Mouse (Mus musculus): ENCODE results near the gene Pdcd6ip. TPM values are rescaled to one million over a fixed set of nuclear protein-coding genes. Genes with fewer than 3 reads are reported as not detected.

Gene Pdcd6ip
- 10 to 100 TPM; 37.1 to 42.5 TPM for total RNA-seq (2021)
- long read RNA-seq, experiment 1, full-length matches to known transcripts = 35 of 62 reads
- long read RNA-seq, experiment 1, partial matches to known transcripts = 8 of 62 reads
- long read RNA-seq, experiment 1, other reads (novel, unspliced or antisense) = 19 of 62 reads
- long read RNA-seq, experiment 2, full-length matches to known transcripts = 44 of 63 reads
- long read RNA-seq, experiment 2, partial matches to known transcripts = 5 of 63 reads
- long read RNA-seq, experiment 2, other reads (novel, unspliced or antisense) = 14 of 63 reads

DNA sequence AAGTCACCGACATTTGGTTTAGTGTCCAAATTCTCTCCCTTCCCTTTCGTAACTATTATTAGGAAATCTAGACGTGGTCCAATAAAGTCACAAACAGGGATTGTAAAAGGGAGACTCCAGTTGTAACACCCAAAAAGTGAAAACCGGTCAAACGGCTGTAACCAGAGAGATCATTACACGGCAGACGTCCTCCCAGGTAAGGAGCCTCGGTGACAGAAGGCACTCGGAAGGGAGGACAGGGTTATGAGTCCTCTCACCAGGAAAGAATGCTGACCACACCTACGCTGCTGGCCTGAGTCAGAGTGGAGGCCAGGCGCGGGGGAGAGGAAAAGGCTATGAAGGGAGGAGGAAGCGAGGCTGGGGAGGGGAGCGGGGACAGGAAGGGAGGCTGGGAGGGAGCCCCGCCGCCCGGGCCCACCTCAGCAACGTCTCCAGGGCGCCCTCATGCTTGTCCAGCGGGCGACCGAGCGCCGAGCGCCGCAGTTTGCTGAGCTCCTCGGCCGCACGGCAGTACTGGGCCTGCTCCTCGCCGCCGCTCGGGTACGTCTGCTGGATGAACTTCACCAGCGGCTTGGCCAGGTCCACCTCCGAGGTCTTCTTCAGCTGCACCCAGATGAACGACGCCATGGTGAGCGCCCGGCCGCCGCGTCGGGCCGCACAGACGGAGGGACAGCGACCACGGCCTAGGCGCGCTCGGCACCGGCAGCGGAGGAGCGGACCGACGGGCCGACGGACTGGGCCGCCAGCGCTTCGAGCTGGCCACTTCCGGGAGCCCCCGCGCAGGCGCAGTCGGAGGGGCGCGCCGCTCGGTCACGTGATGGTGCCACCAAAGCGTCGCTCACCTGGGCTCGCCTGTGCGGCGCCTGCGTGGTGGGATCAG is at the start of gene Pdcd6ip:
Pdcd6ip (minus strand) TSS at position 779 of the 880 bp plus-strand sequence.
- no peak for TF ChIP-seq CTCF (IDR thresholded peaks at IDR 0.05)

DNA sequence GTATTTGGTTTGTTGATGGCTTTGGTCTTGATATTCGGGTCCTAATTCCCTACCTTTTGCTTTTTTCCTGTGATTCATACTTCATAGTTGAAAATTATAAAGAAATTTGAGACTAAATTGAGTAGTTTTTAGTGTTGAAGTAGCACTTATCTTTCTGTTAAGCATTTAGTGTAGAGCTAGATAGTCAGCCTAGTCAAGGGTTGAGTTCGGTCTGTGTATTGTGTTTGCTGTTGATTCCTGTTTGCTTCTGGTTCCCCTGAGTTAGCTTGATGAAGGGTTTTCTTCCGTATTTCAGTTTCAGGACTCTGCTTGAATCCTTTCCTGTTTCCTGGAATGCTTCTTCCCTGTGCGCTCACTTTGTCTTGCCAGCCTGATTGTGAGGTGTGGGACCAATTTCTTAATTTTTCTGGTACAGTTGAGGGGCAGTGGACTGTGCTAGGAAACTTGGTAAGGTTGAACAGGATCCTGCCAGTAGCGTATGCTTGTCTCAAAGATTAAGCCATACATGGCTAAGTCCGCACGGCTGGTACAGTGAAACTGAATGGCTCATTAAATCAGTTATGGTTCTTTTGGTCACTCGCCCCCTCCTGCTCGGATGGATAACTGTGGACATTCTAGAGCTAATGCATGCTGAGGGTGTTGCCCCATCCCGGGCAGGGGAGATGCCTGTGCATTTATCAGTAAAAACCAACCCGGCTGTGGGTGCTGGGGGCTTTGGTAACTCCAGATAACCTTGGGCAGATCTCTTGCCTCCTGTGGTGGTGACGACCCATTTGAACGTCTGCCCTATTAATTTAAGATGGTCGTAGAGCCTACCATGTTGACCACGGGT is 48.0 kb upstream of the Pdcd6ip start:
- DNase-seq = no peak
- no peak for TF ChIP-seq CTCF (IDR thresholded peaks at IDR 0.05)
- intact Hi-C loops (cut with DNase I) = no loop called here
- Histone ChIP-seq H3K27ac (no peak overlapping the region), H3K4me3 (no peak overlapping the region)

More for the DNA sequence above, at the start of gene Pdcd6ip:
- peak; percentile 96 for DNase-seq
- Histone ChIP-seq H3K27ac (peak within 1 kb of the TSS; percentile 93), H3K4me3 (peak within 1 kb of the TSS; percentile 99)
- intact Hi-C loops (cut with DNase I) = loop anchor here (5.0 kb wide), 1 partner anchor 35 kb away; the partner anchor contains the start of gene Clasp2

DNA sequence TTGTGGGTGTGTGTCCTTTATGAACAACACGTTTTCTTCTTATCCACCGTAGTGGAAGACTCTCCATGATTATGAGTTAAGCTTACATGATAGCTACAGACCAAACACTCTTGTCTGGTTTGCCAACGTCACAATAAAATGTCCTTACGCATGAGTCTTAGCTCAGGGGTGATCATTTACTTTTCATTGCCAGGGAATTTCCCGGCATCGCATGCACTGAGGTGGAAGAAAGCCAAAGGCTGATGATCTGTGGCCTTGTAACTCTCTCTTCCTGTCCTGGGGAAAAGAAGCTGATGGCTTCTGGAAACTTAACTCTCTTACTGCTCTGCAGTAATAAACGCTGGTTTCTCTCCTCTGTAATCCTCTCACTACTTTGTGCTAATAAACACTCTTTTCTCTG is 41.3 kb upstream of the Pdcd6ip start:
- intact Hi-C loops (cut with DNase I) = loop anchor here (10.0 kb wide), 2 partner anchors 75 to 365 kb away; no protein-coding TSS in a partner anchor
- TF ChIP-seq CTCF (IDR thresholded peaks at IDR 0.05) = no peak
- Histone ChIP-seq H3K4me3 (peak overlapping the region; percentile 33), H3K27ac (peak overlapping the region; percentile 12; the same call in 1 of the 2 replicates)
- no peak for DNase-seq

DNA sequence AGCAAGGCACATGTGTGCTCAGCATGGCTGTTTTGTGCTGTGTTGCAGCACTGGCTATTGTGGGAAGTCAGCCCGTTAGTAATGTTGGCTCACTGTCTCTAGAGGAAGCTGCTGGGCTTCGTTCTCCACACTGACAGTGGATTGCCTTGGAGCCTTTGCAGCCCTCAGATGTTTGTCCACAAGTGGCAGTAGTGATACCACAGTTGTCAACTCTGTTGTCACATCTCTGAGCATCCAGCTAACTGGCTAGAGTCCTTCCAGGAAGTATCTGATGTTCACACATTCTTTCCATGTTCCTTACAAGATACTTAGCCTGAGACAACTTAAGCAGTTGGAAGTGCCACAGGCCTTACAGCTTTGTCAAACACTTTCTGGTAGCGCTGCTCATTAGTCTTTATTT is 35.2 kb upstream of the Pdcd6ip start:
- Histone ChIP-seq H3K4me3 (no peak overlapping the region), H3K27ac (no peak overlapping the region)
- intact Hi-C loops (cut with DNase I) = loop anchor here (5.0 to 10.0 kb wide), 5 partner anchors 36 to 372 kb away; partner anchors contain the start of gene Pdcd6ip
- DNase-seq = no peak
- TF ChIP-seq CTCF (IDR thresholded peaks at IDR 0.05) = no peak

DNA sequence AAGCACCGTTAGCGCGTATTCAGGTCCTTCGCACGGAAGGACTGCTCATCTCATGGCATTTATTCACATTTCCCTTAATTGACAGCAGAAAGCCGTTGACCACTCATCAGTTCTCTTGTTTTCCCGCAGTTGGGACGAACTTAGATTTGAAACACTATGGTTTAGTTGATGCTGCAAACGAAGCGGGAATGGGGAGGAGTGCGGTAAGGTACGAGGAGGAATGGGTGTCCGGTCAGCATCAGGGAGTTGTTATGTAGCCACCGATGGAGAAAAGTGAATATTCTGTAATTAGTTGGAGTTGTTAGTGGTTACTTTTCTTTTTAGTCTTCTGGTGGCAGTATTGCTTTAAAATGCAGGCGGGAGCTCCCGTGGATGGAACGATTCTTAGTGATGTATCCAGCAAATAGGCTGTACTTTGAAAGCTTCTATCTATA is 34.3 kb upstream of the Pdcd6ip start:
- DNase-seq = no peak
- Histone ChIP-seq H3K27ac (peak overlapping the region; percentile 98), H3K4me3 (peak overlapping the region; percentile 98)
- intact Hi-C loops (cut with DNase I) = loop anchor here (5.0 to 10.0 kb wide), 5 partner anchors 35 to 372 kb away; partner anchors contain the start of gene Pdcd6ip
- TF ChIP-seq CTCF (IDR thresholded peaks at IDR 0.05) = peak; percentile 62

DNA sequence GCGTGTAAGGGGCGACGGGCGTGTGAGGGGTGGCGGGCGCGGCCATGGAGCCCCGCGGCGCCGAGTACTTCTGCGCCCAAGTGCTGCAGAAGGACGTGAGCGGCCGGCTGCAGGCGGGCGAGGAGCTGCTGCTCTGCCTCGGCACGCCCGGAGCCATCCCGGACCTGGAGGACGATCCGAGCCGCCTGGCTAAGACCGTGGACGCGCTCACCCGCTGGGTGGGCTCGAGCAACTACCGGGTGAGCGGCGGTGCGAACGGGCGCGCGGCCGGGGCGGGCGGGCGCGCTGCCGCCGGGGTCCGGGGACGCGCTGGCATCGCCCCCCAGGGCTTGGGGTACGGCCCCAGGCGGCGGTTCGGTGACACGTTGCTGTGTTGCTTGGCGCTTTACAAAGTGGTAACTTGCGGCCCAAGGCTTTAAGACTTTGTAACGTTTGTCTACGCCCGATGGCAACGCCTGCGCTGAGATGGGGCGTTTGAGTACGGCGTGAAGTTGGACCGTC is 33.6 kb upstream of the Pdcd6ip start:
- Histone ChIP-seq H3K4me3 (peak overlapping the region; percentile 98), H3K27ac (peak overlapping the region; percentile 98)
- intact Hi-C loops (cut with DNase I) = loop anchor here (5.0 to 10.0 kb wide), 5 partner anchors 34 to 373 kb away; partner anchors contain the start of gene Pdcd6ip
- TF ChIP-seq CTCF (IDR thresholded peaks at IDR 0.05) = no peak
- DNase-seq = peak; percentile 66

DNA sequence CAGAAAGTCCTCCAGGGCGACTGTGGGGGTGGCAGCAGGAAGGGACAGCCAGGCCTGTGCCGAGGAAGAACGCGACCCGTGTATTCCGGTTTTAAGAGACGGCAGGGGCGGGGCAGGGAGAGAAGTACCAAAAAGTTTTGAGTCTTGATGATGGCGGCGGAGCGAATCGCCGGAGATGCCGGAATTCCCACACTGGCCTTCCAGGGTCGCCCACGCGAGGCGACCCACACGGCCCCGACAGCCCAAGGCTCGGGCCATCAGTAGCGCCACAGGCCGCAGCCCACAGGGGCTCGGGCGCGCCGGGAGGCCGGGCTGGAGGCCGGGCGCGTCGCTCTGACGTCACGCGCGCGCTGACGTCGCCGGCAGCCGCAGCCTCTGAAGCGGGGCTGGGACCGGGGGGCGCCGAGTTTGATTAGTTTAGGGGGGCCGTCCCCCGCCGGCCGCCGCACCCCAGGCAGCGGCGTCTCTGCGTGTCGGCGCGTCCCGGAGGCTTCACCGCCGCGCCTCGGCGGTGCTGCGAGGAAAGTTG is 33.1 kb upstream of the Pdcd6ip start, which contains the start of gene Clasp2:
Clasp2 (plus strand) TSS at position 366 of the 529 bp plus-strand sequence.
- peak; percentile 84 for DNase-seq
- intact Hi-C loops (cut with DNase I) = loop anchor here (5.0 to 10.0 kb wide), 5 partner anchors 34 to 374 kb away; partner anchors contain the start of gene Pdcd6ip

DNA sequence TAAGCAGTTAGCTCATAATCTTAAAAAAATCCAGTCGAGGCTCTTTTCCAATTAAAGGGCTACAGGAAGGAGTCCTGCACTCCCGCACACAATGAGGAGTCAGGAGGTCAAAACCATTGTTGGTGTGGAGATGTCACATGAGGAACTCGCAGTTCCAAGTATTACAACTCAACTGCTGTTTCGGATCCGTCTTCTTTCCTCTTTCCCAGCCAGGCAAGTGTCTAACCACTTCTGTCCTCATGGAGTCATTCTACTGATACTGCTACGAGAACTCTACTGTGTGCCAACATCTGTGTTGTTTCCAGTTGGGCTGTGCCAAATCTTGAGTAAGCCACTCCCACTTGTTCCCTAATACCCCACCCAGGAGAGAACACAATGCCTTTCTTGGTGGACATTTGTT is 30.9 kb upstream of the Pdcd6ip start:
- no peak for TF ChIP-seq CTCF (IDR thresholded peaks at IDR 0.05)
- peak overlapping the region; percentile 98 for H3K27ac ChIP-seq
- no peak overlapping the region for H3K4me3 ChIP-seq
- DNase-seq = no peak
- intact Hi-C loops (cut with DNase I) = no loop called here

More for the DNA sequence above, 33.1 kb upstream of the Pdcd6ip start, which contains the start of gene Clasp2:
- TF ChIP-seq CTCF (IDR thresholded peaks at IDR 0.05) = no peak
- Histone ChIP-seq H3K27ac (peak within 1 kb of the TSS; percentile 98), H3K4me3 (peak within 1 kb of the TSS; percentile 98)

DNA sequence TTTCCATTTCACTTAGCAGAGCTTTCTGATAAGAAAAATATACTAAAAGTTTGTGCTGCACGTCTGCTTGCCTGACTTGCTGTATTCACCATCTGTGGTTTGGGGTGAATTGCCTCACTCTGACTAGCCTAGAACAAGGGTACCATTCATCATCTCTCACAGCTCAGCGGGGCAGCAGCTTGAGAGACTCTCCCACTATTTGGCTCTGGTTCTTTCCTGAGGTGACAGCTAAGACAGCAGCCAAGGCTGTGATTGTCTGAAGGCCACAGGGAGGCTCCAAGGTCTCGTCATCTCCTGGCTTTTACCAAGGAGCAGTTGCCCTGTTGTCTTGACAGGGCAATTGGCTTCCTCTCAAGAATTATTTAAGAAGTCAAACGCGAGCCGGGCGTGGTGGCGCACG is 30.0 kb upstream of the Pdcd6ip start:
- intact Hi-C loops (cut with DNase I) = no loop called here
- no peak for DNase-seq
- Histone ChIP-seq H3K4me3 (no peak overlapping the region), H3K27ac (peak overlapping the region; percentile 6; the same call in 1 of the 2 replicates)
- no peak for TF ChIP-seq CTCF (IDR thresholded peaks at IDR 0.05)

DNA sequence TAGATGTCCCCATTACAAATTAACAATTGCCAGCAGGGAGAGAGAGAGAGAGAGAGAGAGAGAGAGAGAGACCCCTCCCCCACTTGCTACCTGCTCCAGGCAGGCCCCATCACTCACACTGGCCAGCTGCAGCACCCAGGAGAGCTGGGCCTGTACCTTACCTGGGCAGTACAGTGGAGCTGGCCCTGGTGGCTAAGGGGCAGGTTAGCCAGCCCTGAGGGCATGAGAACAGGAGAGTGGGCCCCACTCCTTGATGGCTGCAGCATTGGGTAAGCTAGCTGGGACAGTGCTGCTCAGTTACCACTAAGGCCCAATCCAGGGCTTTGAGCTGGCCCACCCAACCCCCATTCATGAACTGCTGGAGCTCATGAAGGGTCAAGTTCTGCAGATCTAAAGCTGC is 27.9 kb upstream of the Pdcd6ip start:
- intact Hi-C loops (cut with DNase I) = no loop called here
- no peak for TF ChIP-seq CTCF (IDR thresholded peaks at IDR 0.05)
- Histone ChIP-seq H3K4me3 (no peak overlapping the region), H3K27ac (no peak overlapping the region)
- no peak for DNase-seq

DNA sequence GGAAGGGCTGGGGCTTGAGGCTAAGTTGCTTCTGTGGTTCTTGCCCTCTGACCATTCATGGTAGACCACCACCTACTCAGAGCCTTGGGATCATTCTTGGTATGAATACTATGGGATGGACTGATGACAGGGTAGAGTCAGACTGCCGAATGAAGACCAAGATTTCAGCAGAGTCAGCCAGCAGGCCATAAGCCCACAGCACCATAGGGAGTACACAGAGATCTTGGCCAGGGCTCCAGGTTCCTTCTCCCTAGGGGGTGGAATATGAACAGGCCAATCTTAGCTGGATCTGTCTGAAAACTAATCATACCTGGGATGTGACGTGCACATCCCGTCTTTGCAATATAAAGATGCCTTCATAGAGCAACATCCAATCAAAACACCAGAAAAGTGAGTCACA is 23.5 kb upstream of the Pdcd6ip start:
- H3K4me3 ChIP-seq = no peak overlapping the region
- TF ChIP-seq CTCF (IDR thresholded peaks at IDR 0.05) = no peak
- intact Hi-C loops (cut with DNase I) = no loop called here
- H3K27ac ChIP-seq = no peak overlapping the region
- no peak for DNase-seq
